Mouse (Mus musculus) lung, postnatal 0 days (tissue): ENCODE data around the gene Kpna1. TPM values are rescaled to one million over a fixed set of nuclear protein-coding genes. Genes with fewer than 3 reads are reported as not detected.

Experiments
- ATAC-seq: fragments of 200-750 bp; cut with Nextera tagmentation; 2 replicates; pipeline ENCODE4 v1.8.0; 2017; ENCODE audit warnings: moderate library complexity
- DNase-seq: peaks from one replicate; pipeline ENCODE4 v3.0.0-alpha.2; 2016; ENCODE audit warnings: low spot score
- H3K27ac ChIP-seq: fragments of 300-500 bp; sonication (generic); 2 replicates; pipeline ENCODE4 v1.5.1; 2014; ENCODE audit warnings: antibody characterized with exemption, mild to moderate bottlenecking, low read length, mixed read lengths
- H3K27me3 ChIP-seq: fragments of 300-500 bp; sonication (generic); replicated peaks from 2 replicates; pipeline ENCODE4 v1.6.1; 2014; ENCODE audit warnings: low read length, mixed read lengths; ENCODE audit not compliant: insufficient read depth
- H3K36me3 ChIP-seq: fragments of 300-500 bp; sonication (generic); 2 replicates; pipeline ENCODE4 v1.6.1; 2014; ENCODE audit warnings: low read length, mixed read lengths; ENCODE audit not compliant: insufficient read depth
- H3K4me1 ChIP-seq: fragments of 300-500 bp; sonication (generic); 2 replicates; pipeline ENCODE4 v1.6.1; 2014; ENCODE audit warnings: antibody characterized with exemption, low read depth, low read length, mixed read lengths; ENCODE audit not compliant: insufficient read depth
- H3K4me2 ChIP-seq: fragments of 300-500 bp; sonication (generic); replicated peaks from 2 replicates; pipeline ENCODE4 v1.6.1; 2014; ENCODE audit warnings: low read depth, mild to moderate bottlenecking, low read length, moderate library complexity, mixed read lengths
- H3K4me3 ChIP-seq: fragments of 300-500 bp; sonication (generic); 2 replicates; pipeline ENCODE4 v1.5.1; 2014; ENCODE audit warnings: low read depth, low read length
- H3K9ac ChIP-seq: fragments of 300-500 bp; sonication (generic); replicated peaks from 2 replicates; pipeline ENCODE4 v1.6.1; 2014; ENCODE audit warnings: low read depth, mild to moderate bottlenecking
- H3K9me3 ChIP-seq: fragments of 300-500 bp; sonication (generic); 2 replicates; pipeline ENCODE4 v1.6.1; 2016; ENCODE audit warnings: low read length, mixed read lengths
- CTCF ChIP-seq: IDR thresholded peaks from 2 replicates; pipeline ENCODE4 v1.5.1; 2016; ENCODE audit warnings: antibody characterized with exemption, mild to moderate bottlenecking
- EP300 ChIP-seq: IDR thresholded peaks from 2 replicates; pipeline ENCODE4 v1.6.1; 2016; ENCODE audit warnings: antibody characterized with exemption, mild to moderate bottlenecking, control low read depth
- WGBS: fragments of 180-500 bp; shearing (Covaris S2); extraction: QIAGEN DNeasy Blood & Tissue Kit; methylation state at CpG from one replicate; pipeline ENCODE4 v1.1.7; 2014; 5-methylcytosine and 5-hydroxymethylcytosine counted together
- polyA plus RNA-seq: library from polyadenylated mRNA; unstranded; fragments of >200 nt; fragmentation: Nextera tagmentation; extraction: Ambion mirVana; gene quantifications from 2 replicates; pipeline ENCODE4 v1.2.1, GENCODE M21; 2015

The Kpna1 gene
- polyA plus RNA-seq, 1 experiment from 2014 or later: 16.7 TPM

DNA sequence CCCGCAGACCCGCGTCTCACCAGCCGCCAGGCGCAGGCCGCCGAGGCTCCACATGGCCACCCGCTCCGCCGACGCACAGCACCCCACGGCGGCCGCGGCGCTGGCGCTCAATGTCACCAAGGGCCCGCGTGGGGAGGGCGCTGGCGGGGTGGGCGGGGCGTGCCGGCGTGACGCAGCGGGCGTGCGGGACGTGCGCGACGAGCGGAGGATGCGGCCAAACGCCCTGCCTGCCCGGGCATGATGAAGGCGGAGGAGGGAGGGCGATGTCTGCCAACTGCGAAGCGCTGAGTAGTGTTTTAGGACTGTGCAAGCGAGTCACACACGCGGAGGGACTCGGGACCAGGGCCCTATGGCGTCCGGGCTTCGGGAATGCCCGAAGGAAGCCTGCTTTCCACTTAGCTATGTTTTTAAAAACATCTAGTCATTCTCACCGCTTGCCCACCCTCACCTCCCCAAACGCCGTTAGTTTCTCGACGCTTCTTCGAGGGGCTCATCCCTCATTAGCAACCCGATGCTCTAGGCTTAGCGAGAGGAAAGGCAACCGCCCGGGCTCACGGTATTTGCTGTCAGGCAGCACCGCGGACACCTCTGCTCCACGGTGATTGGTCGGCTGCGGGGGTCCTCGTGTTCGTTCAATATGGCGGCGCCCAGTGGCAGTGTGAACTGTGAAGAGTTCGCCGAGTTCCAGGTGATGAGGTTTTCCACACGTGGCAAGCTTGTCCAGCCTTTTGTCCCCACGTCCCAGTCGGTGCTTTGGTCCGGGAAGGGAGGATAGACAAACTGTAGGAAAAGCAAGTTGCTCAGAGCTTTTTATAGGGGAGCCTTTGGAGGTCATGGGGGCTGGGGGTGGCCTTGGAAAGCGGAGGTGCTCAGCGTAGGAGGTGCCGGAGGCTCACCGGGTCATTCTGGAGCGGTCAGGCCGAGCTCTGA is 93.2 kb downstream of the Kpna1 start, which contains the start of the genes Fam162a and Ccdc58:
TSS of gene Fam162a (minus strand) at position 145 of the 930 bp plus-strand sequence.
TSS of gene Ccdc58 (plus strand) at position 236 of the 930 bp plus-strand sequence.
- DNase-seq (peak; percentile 94), ATAC-seq (peak; percentile 96)
- H3K36me3 ChIP-seq: no peaks in the 10 kb centered on the region
- peak within 1 kb of the TSS; percentile 87 for H3K4me2 ChIP-seq
- under 1% methylated on average over 73 of the region's 81 CpGs for WGBS
- H3K4me1 ChIP-seq: peaks cover 3% of the 10 kb centered on the region; the same call in 1 of the 2 replicates
- H3K9me3 ChIP-seq: no peaks in the 10 kb centered on the region
- H3K27ac ChIP-seq: peak within 1 kb of the TSS; percentile 97
- no peaks in the 10 kb centered on the region for H3K27me3 ChIP-seq
- no peak for TF ChIP-seq EP300
- no peak; the same call in 1 of the 2 replicates for TF ChIP-seq CTCF
- peak within 1 kb of the TSS; percentile 75 for H3K4me3 ChIP-seq
- peak within 1 kb of the TSS; percentile 76 for H3K9ac ChIP-seq

DNA sequence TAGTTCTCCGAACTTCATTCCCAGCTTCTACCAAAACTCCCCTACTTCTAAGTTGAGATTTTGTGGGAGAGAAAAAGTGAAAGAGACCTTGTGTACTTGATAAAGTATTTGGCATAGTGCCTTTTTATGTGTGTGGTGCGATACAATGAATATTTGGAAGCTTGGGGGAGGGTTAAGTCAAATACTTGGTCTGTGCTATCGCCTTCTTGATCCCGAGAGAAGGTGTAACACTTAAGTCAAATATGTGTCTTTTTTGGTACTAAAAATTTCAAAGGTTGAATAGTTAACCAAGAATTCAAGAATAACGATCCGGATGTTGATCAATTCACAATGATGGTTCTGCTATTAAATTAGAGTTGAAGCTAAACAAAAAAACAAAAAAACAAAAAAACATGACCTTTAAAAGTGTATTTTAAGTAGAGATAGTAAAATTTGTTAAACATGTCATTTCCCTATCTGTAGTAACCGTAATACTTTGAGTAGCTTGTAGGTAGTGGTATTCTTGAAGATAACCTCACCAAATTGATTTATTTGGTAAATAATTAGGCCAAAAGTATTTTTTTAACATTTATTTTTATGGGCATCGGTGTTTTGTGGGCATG is 94.0 kb downstream of the Kpna1 start:
- H3K4me3 ChIP-seq: peak overlapping the region; percentile 75
- ATAC-seq (no peak), DNase-seq (no peak)
- H3K36me3 ChIP-seq: no peaks in the 10 kb centered on the region
- TF ChIP-seq CTCF (no peak), EP300 (no peak)
- 25% methylated on average over 8 of the region's 8 CpGs for WGBS
- H3K4me1 ChIP-seq: peaks cover 1% of the 10 kb centered on the region; the same call in 1 of the 2 replicates
- peak overlapping the region; percentile 97; the same call in 1 of the 2 replicates for H3K27ac ChIP-seq
- peak overlapping the region; percentile 87 for H3K4me2 ChIP-seq
- no peaks in the 10 kb centered on the region for H3K27me3 ChIP-seq
- peak overlapping the region; percentile 76 for H3K9ac ChIP-seq
- H3K9me3 ChIP-seq: no peaks in the 10 kb centered on the region

DNA sequence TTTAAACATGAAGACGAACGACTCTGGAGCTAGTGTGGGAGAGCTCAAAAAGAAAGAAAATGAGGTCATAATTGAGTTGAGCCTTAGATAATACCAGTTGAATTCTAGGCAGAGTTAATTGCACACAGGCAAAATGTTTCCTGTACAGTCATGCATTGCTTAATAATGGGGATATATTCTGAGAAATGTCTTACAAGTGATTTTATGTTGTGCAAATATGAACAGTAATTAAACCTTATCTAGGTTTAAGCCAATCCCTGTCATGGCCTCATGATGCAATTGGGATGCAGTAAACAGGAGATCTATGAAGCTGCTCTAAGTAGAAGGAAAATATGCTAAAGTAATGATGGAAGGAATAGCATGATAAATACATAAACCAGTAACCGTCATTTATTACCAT is 96.2 kb downstream of the Kpna1 start:
- no peak for TF ChIP-seq EP300
- ATAC-seq (no peak), DNase-seq (no peak)
- Histone ChIP-seq H3K4me3 (no peak overlapping the region), H3K9ac (no peak overlapping the region), H3K36me3 (no peaks in the 10 kb centered on the region), H3K9me3 (no peaks in the 10 kb centered on the region), H3K4me2 (no peak overlapping the region), H3K27ac (no peak overlapping the region), H3K4me1 (no peaks in the 10 kb centered on the region; the same call in 1 of the 2 replicates), H3K27me3 (no peaks in the 10 kb centered on the region)
- 90% methylated on average over 3 of the region's 3 CpGs for WGBS

DNA sequence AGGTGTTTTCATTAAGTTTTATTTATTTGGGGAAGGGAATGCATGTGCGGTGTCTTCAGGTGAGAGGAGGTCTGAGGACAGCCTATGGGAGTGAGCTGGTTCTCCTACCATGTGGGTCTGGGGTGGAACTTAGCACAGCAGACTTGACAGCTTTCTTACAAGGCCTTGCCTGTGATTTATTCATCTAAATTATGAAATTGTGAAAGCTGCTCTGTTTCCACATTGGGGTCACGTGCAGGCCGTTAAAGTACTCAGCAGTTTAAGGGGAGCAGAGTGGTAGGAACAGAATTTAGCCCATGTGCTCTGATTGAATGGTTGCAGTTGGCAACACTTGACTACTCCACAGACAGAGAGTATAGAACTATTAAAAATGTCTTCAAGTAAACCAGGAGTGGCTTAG is 101.4 kb downstream of the Kpna1 start:
- H3K27ac ChIP-seq: no peak overlapping the region
- H3K4me3 ChIP-seq: no peak overlapping the region
- no peaks in the 10 kb centered on the region for H3K27me3 ChIP-seq
- no peak for DNase-seq
- TF ChIP-seq CTCF (no peak), EP300 (no peak)
- H3K4me2 ChIP-seq: no peak overlapping the region
- no peaks in the 10 kb centered on the region for H3K9me3 ChIP-seq
- H3K36me3 ChIP-seq: no peaks in the 10 kb centered on the region
- H3K9ac ChIP-seq: no peak overlapping the region
- no peaks in the 10 kb centered on the region for H3K4me1 ChIP-seq
- no peak for ATAC-seq
- WGBS: 84% methylated on average over 3 of the region's 3 CpGs

Other genes with a start within 250 kb of the Kpna1 start
- 18.0 and 18.6 TPM in 2 replicates for gene Dirc2, start 209.4 kb upstream of the Kpna1 start, polyA plus RNA-seq
- 9.3 and 9.9 TPM in 2 replicates for gene Hspbap1, start 208.4 kb upstream of the Kpna1 start, polyA plus RNA-seq
- gene Parp14, start 107.2 kb upstream of the Kpna1 start, polyA plus RNA-seq: 2.9 and 3.8 TPM in 2 replicates
- gene Parp9, start 40.3 kb upstream of the Kpna1 start, polyA plus RNA-seq: 14.2 and 14.6 TPM in 2 replicates
- gene Dtx3l, start 39.6 kb upstream of the Kpna1 start, polyA plus RNA-seq: 6.2 and 6.4 TPM in 2 replicates
- gene Wdr5b, start 62.4 kb downstream of the Kpna1 start, polyA plus RNA-seq: 5.4 and 5.8 TPM in 2 replicates
- 213 and 234 TPM in 2 replicates for gene Fam162a, start 92.8 kb downstream of the Kpna1 start, polyA plus RNA-seq
- gene Ccdc58, start 92.9 kb downstream of the Kpna1 start, polyA plus RNA-seq: 33.8 and 36.4 TPM in 2 replicates
- 0.04 TPM in 1 of 2 replicates, not detected in the other for gene Csta1, start 152.5 kb downstream of the Kpna1 start, polyA plus RNA-seq
- 29.2 and 33.1 TPM in 2 replicates for gene Stfa2l1, start 178.1 kb downstream of the Kpna1 start, polyA plus RNA-seq
- gene Gm5483, start 205.5 kb downstream of the Kpna1 start, polyA plus RNA-seq: 45.8 and 58.3 TPM in 2 replicates
- gene Gm5416, start 231.7 kb downstream of the Kpna1 start, polyA plus RNA-seq: 5.7 and 5.8 TPM in 2 replicates
- gene 2010005H15Rik, start 242.7 kb downstream of the Kpna1 start, polyA plus RNA-seq: 19.0 and 24.4 TPM in 2 replicates